Mouse (Mus musculus) induced T-regulatory cell, adult 2 months (primary cell): Measurements from ENCODE around the gene Gm15114.
"Not testable (repeated sequence)": the region's sequence is repeated elsewhere in the genome, so short reads cannot be mapped to it uniquely, and the experiment has no call there.

Experiments
- DNase-seq: peaks from one replicate; pipeline ENCODE4 v3.0.0-alpha.2; 2012; ENCODE audit warnings: low read depth

Gene Gm15114

GRCm38 (mm10) chrX:148488649-148489048 is at the start of gene Gm15114:
Gm15114 (plus strand) TSS chrX:148488949.
- not testable (repeated sequence) for DNase-seq
